Mouse (Mus musculus) gastrocnemius, adult 18-20 months (tissue): ENCODE data around the gene Gm3164. TPM values are rescaled to one million over a fixed set of nuclear protein-coding genes. Genes with fewer than 3 reads are reported as not detected.
"Not testable (repeated sequence)": the region's sequence is repeated elsewhere in the genome, so short reads cannot be mapped to it uniquely, and the experiment has no call there.

Experiments used
- DNase-seq: peaks from one replicate; pipeline ENCODE4 v3.0.0; 2021; ENCODE audit warnings: low spot score
- long read RNA-seq, 2 experiments: library from polyadenylated mRNA; stranded (forward); transcript quantifications; one replicate each; pipeline ENCODE4 v2.0.0; 2021
- total RNA-seq, 2 experiments: library from RNA; stranded (reverse); gene quantifications; 2 replicates each; pipeline ENCODE4 v1.2.3; 2021

Gene Gm3164
- under 1 TPM in 1 of 2 experiments, not detected in 1; 0.17 TPM for total RNA-seq
- long read RNA-seq, experiment 1 = 0 reads
- long read RNA-seq, experiment 2 = 0 reads

DNA sequence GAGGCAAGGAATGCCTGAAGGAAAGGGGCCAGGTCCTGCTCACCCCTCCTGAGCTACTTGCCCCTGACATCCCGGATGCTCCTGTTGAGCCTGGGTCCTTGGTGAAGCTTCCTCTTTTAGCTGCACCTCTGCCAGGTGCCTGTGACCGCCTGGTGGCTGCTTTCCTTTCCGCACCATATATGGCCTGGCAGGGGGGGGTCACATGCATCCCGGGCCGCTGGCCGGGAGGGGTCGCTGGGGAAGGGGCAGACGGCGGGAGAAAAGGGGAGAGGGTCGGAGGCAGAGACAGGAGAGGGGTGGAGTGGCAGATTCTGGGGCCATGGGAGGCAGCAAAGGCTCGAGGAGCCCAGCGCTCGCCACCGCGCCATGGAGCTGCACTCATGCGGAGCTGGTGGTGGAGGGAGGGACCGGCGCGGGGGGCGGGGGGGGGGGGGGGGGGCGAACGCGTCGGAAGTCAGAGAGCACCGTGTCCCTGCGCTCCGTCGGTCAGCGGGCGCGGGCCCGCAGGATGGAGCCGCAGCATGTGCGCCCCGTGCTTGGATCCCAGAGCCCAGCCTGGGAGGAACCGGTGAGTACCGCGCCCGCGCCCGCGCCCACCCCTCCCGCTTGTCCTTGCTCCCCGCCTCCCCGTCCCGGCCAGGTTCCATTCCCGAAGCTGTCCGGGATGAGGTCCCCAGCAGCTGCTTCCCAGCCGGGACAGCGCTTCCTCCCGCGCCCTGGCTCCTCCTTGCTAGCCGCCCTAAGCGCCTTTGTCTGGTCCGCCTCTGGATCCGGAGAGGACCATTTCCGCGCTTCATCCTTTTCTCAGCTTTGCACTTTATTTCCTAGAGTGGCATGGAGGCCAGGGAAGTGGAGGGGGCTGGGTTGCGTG is at the start of gene Gm3164:
Gm3164 (plus strand) TSS at position 484 of the 871 bp plus-strand sequence.
- DNase-seq = not testable (repeated sequence)

DNA sequence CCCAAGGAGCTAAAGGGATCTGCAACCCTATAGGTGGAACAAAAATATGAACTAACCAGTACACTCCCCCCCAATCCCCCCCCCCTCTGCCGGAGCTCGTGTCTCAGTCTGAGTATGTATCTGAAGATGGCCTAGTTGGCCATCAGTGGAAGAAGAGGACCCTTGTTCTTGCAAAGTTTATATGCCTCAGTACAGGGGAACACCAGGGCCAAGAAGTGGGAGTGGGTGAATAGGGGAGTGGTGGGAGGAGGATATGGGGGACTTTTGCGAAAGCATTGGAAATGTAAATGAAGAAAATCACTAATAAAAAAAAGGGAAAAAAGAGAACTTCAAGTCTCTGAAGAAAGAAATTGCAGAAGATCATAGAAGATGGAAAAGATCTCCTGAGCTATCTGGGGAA is 46.3 kb upstream of the Gm3164 start:
- not testable (repeated sequence) for DNase-seq

DNA sequence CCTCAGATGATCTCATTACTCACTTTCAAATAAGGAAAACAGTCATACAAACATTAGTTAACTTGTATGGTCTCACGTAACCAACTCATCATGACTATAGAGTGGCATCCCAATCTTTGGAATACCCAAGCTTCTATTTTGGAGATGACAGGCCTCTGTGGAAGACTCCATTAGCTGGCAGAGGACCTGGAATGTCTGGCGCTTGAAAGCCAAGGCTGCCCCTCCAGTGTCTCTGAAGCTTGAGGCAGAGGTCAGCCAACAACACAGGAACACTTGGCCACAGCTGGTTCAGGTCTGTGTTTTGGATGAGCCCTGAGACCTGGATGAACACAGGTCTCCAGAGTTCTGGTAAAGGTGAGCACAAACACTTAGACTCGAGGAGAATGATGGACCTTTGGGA is 45.6 kb upstream of the Gm3164 start:
- DNase-seq = not testable (repeated sequence)

DNA sequence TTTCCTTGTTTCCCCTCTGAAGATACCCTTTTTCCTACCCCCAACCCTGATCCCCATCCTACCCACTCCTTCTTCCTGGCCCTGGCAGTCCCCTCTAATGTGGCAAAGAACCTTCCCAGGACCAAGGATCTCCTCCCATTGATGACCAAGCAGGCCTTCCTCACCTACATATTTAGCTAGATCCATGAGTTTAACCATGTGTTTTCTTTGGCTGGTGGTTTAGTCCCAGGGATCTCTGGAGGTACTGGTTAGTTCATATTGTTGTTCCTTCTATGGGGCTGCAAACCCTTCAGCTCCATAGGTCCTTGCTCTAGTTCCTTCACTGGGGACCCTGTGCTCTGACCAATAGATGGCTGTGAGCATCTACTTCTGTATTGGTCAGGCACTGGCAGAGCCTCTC is 37.4 kb upstream of the Gm3164 start:
- not testable (repeated sequence) for DNase-seq

DNA sequence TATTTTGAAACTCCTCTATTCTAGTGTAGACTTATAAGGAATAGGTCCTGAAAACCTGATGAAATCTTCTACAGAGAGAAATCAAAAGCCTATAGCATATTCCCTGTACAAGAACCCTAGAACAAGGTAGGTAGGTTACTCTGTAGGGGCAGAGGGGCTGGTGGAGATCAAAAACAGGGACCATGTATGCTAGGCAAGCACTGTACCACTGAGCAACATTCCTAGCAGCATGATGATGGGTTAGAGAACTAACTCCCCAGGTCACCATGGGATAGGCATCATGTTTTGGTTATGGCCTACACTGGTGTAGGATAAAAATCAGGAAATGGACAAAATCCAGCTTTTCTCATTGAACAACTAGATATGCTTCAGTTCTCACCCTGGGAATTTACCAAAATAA is 29.6 kb upstream of the Gm3164 start:
- not testable (repeated sequence) for DNase-seq

DNA sequence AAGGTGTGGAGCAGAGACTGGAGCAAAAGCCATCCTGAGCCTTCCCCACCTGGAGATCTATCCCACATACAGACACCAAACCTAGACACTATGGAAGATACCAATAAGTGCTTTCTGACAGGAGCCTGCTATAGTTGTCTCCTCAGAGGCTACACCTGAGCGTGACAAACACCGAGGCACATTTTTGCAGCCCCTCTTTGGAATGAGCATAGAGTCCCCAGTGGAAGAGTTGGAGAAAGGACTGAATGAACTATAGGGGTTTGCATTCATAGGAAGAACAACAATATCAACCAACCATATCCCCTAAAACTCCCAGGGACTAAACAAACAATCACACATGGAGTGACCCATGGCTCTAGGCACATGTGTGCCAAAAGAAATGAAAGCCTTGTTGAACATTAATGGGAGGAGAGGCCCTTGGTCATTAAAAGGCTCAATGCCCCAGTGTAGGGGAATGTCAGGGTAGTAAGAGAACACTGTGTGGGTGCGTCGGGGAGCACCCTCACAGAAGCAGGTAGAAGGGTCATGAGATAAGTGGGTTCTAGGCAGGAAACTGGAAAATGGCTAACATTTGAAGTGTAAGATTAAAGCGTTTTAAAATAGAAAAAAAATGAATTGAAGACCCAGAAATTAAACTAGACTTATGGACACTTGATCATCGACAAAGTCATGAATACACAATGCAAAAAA is 22.3 kb upstream of the Gm3164 start:
- not testable (repeated sequence) for DNase-seq

DNA sequence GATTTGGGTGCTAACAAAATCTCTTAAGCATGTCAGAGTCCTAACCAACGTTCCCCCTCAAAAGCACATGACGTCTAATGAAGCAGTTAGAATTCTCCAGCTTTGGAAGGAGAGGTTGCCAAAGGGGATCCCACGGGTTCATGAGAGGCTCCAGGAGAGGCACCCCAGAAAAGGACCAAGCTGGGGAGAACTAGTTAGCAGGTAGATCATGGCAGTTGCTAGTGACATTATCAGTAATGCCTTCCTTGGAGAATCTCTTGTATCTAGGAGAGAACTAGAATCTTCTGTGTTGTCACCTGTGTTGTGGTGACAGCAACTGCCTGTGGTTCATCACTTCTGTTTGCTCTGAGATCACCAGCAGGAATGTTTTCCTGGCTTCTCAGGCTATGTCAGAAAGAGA is 18.0 kb upstream of the Gm3164 start, which contains the start of gene Gm3159:
Gm3159 (plus strand) TSS at position 301 of the 400 bp plus-strand sequence.
- DNase-seq = not testable (repeated sequence)

DNA sequence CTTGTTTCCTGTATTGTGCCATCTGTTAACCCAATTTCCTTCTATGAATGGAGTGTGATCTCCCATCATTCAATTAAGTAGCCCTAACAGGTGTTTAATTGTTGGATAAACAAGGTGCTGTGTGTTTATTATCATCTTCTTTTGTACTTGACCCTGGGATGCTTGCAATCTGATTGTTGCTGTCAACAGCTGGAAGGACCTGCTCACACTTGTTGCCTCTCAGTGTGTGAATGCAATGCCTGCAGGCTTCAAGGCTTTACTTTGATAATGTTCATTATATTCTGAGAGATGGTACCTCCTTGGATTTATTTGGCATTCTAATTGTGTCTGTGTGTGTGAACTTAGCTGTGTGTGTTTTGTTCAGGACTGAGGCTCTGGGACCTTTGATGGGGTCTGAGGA is 16.6 kb upstream of the Gm3164 start:
- DNase-seq = not testable (repeated sequence)

DNA sequence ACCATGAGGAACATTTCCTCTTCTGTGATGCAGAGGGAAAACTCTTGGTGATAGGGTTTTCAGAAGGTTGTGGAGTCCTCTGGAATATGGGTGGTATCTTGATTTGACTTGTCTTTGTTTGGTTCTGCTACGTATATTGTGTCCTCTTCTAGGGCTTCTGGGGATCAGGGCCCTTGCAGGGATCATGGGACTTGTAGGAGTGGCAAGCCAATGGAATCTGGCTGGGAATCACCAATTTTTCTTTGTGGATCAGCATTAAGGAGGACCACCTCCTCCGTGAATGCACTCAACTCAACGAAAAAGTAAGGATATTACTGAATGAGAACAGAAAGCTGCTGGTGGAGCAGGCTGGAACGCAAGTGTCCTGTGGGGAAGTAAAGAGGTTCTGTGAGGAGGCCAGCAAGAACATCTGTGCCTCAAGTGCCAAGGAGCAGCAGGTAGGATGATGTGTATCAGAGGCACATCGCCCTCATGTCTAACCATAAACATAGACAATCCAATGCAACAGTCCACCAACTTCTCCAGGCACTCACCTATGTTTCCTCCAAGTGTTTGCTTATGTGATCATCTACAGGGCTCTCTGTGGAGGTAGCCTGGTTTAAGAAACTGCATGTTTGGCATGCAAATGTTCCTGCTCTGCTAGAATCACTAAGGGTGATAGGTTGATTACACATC is 15.0 kb upstream of the Gm3164 start:
- DNase-seq = not testable (repeated sequence)

DNA sequence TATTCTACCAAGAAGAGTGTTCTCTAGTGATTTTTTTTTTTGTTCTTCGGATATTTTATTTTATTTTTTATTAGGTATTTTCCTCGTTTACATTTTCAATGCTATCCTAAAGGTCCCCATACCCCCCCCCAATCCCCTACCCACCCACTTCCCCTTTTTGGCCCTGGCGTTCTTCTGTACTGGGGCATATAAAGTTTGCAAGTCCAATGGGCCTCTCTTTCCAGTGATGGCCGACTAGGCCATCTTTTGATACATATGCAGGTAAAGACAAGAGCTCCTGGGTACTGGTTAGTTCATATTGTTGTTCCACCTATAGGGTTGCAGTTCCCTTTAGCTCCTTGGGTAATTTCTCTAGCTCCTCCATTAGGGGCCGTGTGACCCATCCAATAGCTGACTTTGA is 14.0 kb upstream of the Gm3164 start:
- not testable (repeated sequence) for DNase-seq

DNA sequence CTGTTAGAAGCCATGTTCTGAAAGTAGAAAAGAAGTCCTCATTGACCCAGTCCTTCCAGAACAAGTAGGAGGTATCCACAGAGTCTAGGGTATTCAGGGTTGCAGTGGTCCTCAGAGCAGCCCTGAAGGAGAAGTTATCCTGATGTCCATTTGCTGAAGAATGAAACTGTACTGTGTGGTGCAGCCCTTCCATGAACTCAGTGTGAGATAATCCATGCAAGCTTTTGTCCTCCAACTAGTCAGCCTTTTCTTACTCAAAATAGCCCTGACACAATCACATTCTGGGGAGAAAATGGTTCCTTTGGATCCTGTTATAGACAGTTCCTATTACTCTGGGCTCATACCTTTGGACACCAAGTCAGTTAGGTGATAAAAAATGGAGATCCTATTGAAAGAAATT is 11.4 kb upstream of the Gm3164 start:
- not testable (repeated sequence) for DNase-seq

DNA sequence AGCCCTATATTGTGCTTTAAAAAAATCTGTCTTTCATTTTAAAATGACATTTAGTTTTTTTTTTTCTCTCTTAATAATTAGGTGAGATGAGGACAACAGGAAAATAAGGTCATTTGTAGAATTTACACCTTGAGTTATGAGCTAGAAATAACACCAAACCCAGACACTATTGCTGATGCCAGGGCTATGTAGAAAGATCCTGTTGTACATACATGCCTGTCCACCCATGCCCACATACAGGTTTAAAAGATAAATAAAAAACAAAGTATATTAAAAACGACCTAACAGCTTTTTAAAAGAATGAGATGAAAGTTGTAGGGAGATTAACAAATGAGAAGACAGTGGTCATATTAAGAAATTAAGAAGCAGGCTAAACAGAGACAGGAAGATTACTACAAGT is 5.3 kb upstream of the Gm3164 start:
- not testable (repeated sequence) for DNase-seq

DNA sequence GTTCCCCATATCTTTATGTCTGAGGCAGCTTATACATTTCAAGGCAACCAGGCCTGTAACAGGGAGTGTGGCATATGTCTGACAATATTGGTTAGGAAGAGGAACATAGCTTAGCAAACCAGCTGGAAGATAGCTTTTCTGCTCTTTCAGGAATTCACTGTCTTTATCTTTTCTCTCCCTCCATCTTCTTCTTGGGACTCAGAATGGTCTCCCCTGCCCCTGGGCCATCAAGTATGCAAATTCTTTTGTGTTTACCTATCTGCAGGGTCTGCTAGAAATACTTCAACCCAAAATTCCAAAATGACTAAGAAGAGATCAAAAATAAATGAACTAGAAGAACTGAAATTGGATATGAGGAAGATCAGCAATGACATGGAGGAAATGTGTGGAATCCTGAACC is 15.4 kb downstream of the Gm3164 start, which contains the start of gene Gm3173:
Gm3173 (plus strand) TSS at position 301 of the 400 bp plus-strand sequence.
- not testable (repeated sequence) for DNase-seq

DNA sequence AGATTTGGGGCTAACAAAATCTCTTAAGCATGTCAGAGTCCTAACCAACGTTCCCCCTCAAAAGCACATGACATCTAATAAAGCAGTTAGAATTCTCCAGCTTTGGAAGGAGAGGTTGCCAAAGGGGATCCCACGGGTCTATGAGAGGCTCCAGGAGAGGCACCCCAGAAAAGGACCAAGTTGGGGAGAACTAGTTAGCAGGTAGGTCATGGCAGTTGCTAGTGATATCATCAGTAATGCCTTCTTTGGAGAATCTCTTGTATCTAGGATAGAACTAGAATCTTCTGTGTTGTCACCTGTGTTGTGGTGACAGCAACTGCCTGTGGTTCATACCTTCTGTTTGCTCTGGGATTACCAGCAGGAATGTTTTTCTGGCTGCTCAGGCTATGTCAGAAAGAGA is 66.2 kb downstream of the Gm3164 start, which contains the start of gene Gm3182:
Gm3182 (plus strand) TSS at position 301 of the 400 bp plus-strand sequence.
- DNase-seq = not testable (repeated sequence)

Other genes with a start within 250 kb of the Gm3164 start
- not detected for gene Gm2974, start 232.9 kb upstream of the Gm3164 start, total RNA-seq
- not detected for gene Gm3138, start 165.8 kb upstream of the Gm3164 start, total RNA-seq
- gene Gm3149, start 98.2 kb upstream of the Gm3164 start, total RNA-seq = not detected
- gene 2610042L04Rik, start 80.7 kb upstream of the Gm3164 start, total RNA-seq = not detected
- gene Gm3159, start 17.9 kb upstream of the Gm3164 start, total RNA-seq = not detected
- not detected for gene Gm3173, start 15.5 kb downstream of the Gm3164 start, total RNA-seq
- gene Gm3182, start 66.3 kb downstream of the Gm3164 start, total RNA-seq = not detected
- gene Gm3047, start 140.0 kb downstream of the Gm3164 start, total RNA-seq = not detected
- not detected for gene Gm8159, start 216.9 kb downstream of the Gm3164 start, total RNA-seq
- not detected for gene Gm3239, start 248.7 kb downstream of the Gm3164 start, total RNA-seq